ENCODE assay signal across 23 mouse cellular contexts in genomic region chr4:73517559-73517958, GRCm38 (mm10).
A peak's percentile ranks its signal among the peaks of the same experiment; 100 is the strongest.
DNase-seq lines count a peak whose midpoint lies in the region; ATAC-seq and TF ChIP-seq lines count a peak whose summit lies in the region.
"Had no signal": no experiment of that assay in that cellular context is flagged by ENCODE, and none has a peak within 500 bp of the region (broad histone marks: within the 10 kb centered on the region; RNA-seq: fewer than 3 reads in every experiment).

No protein-coding gene starts in this region.

- no peak overlapping the region for H3K27ac ChIP-seq in forebrain, embryonic 11.5 days (ENCODE audit: low read depth, low read length)
- no peak overlapping the region for H3K27ac ChIP-seq in forebrain, embryonic 15.5 days (replicated peaks)
- no peak overlapping the region for H3K27ac ChIP-seq in ES-Bruce4 (ENCODE audit: insufficient read depth, low read length)
- H3K27ac ChIP-seq: embryonic facial prominence, embryonic 13.5 days; forebrain, embryonic 13.5 days; hindbrain, embryonic 12.5 days; hindbrain, embryonic 15.5 days had no signal

- ATAC-seq in forebrain, embryonic 11.5 days (replicated peaks; ENCODE audit: low FRiP score) = peak; percentile 56
- no peak for ATAC-seq in forebrain, embryonic 15.5 days (replicated peaks)
- ATAC-seq: activated CD4-positive, CD25-positive, alpha-beta regulatory T cell, adult 4 months; forebrain, embryonic 13.5 days; intestine, postnatal 0 days had no signal

- no peak for DNase-seq in forebrain, embryonic 11.5 days (ENCODE audit: low spot score)
- peak; percentile 82 for DNase-seq in R1 (ENCODE audit: low read depth, low spot score)
- peak; percentile 11 for DNase-seq in brain, embryonic 14.5 days (ENCODE audit: low read depth)
- DNase-seq in spleen, postnatal 10 days (ENCODE audit: low spot score in 2 of 2) = no peak
- no peak for DNase-seq in layer of hippocampus, adult 9-11 months
- DNase-seq: adrenal gland, adult 8-10 months; adrenal gland, postnatal 25 days; cerebellum, adult 18-20 months; cerebellum, adult 9-10 months; cerebellum, postnatal 14 days; gastrocnemius, postnatal 10 days; gastrocnemius, postnatal 36 days; heart, adult 11 months had no signal

- no peak overlapping the region for H3K4me2 ChIP-seq in forebrain, embryonic 11.5 days (ENCODE audit: low read depth, low read length, severe bottlenecking)
- H3K4me2 ChIP-seq in forebrain, embryonic 15.5 days (replicated peaks) = no peak overlapping the region
- H3K4me2 ChIP-seq: embryonic facial prominence, embryonic 13.5 days; forebrain, embryonic 13.5 days; heart, embryonic 11.5 days; hindbrain, embryonic 12.5 days; hindbrain, embryonic 15.5 days had no signal

- no peaks in the 10 kb centered on the region for H3K36me3 ChIP-seq in forebrain, embryonic 11.5 days (ENCODE audit: control insufficient read depth, insufficient read depth, low read length)
- H3K36me3 ChIP-seq in forebrain, embryonic 15.5 days = no peaks in the 10 kb centered on the region
- H3K36me3 ChIP-seq in ES-Bruce4 (ENCODE audit: control insufficient read depth, insufficient read depth, low read length, poor library complexity, severe bottlenecking) = no peaks in the 10 kb centered on the region
- H3K36me3 ChIP-seq: embryonic facial prominence, embryonic 13.5 days; hindbrain, embryonic 12.5 days; hindbrain, embryonic 15.5 days had no signal

- no peak for TF ChIP-seq POLR2A in ES-Bruce4 (IDR thresholded peaks at IDR 0.05; ENCODE audit: insufficient read depth, low read length)
- TF ChIP-seq POLR2A in brain, embryonic 14.5 days (IDR thresholded peaks at IDR 0.05; ENCODE audit: borderline replicate concordance, extremely low read depth, insufficient read depth, insufficient read length, poor library complexity, severe bottlenecking) = no peak

- H3K4me1 ChIP-seq in forebrain, embryonic 11.5 days (replicated peaks; ENCODE audit: control insufficient read depth, insufficient read depth, low read length) = no peaks in the 10 kb centered on the region
- H3K4me1 ChIP-seq in forebrain, embryonic 15.5 days = no peaks in the 10 kb centered on the region
- no peaks in the 10 kb centered on the region for H3K4me1 ChIP-seq in ES-Bruce4 (ENCODE audit: control insufficient read depth, insufficient read depth, low read length)
- H3K4me1 ChIP-seq: embryonic facial prominence, embryonic 13.5 days; hindbrain, embryonic 12.5 days had no signal

- no peaks in the 10 kb centered on the region for H3K27me3 ChIP-seq in forebrain, embryonic 11.5 days (ENCODE audit: control insufficient read depth, insufficient read depth, low read length)
- H3K27me3 ChIP-seq in forebrain, embryonic 15.5 days = no peaks in the 10 kb centered on the region
- no peaks in the 10 kb centered on the region for H3K27me3 ChIP-seq in ES-Bruce4 (ENCODE audit: control insufficient read depth, insufficient read depth, low read length, poor library complexity, severe bottlenecking)
- H3K27me3 ChIP-seq: embryonic facial prominence, embryonic 13.5 days; forebrain, embryonic 13.5 days; hindbrain, embryonic 12.5 days; hindbrain, embryonic 15.5 days had no signal

- H3K4me3 ChIP-seq in forebrain, embryonic 11.5 days (ENCODE audit: low read depth, low read length) = no peak overlapping the region
- no peak overlapping the region for H3K4me3 ChIP-seq in forebrain, embryonic 15.5 days
- no peak overlapping the region for H3K4me3 ChIP-seq in ES-Bruce4 (ENCODE audit: low read depth, low read length)
- H3K4me3 ChIP-seq: embryonic facial prominence, embryonic 13.5 days; erythroblast, embryonic 14.5 days; forebrain, embryonic 13.5 days; hindbrain, embryonic 12.5 days; hindbrain, embryonic 15.5 days had no signal

- no peak for TF ChIP-seq CTCF in ES-Bruce4 (IDR thresholded peaks at IDR 0.05; ENCODE audit: low read depth, low read length)
- TF ChIP-seq CTCF in brain, embryonic 14.5 days (IDR thresholded peaks at IDR 0.05; ENCODE audit: borderline replicate concordance, extremely low read depth, insufficient read depth, insufficient read length) = no peak

- H3K9me3 ChIP-seq in forebrain, embryonic 11.5 days (ENCODE audit: control insufficient read depth, low read length) = no peaks in the 10 kb centered on the region
- no peaks in the 10 kb centered on the region for H3K9me3 ChIP-seq in forebrain, embryonic 15.5 days
- H3K9me3 ChIP-seq in ES-Bruce4 (replicated peaks; ENCODE audit: control insufficient read depth, insufficient read depth, low read length, poor library complexity, severe bottlenecking) = peaks cover 8% of the 10 kb centered on the region; the same call in 1 of the 2 replicates
- H3K9me3 ChIP-seq: forebrain, embryonic 13.5 days; hindbrain, embryonic 12.5 days; hindbrain, embryonic 15.5 days had no signal

- H3K9ac ChIP-seq in forebrain, embryonic 11.5 days (ENCODE audit: low read length) = no peak overlapping the region
- no peak overlapping the region for H3K9ac ChIP-seq in forebrain, embryonic 15.5 days (replicated peaks)
- H3K9ac ChIP-seq in ES-Bruce4 (ENCODE audit: low read depth, poor library complexity, severe bottlenecking) = no peak overlapping the region
- H3K9ac ChIP-seq: embryonic facial prominence, embryonic 13.5 days; forebrain, embryonic 13.5 days; hindbrain, embryonic 12.5 days; hindbrain, embryonic 15.5 days had no signal

- TF ChIP-seq EP300 in ES-Bruce4 (IDR thresholded peaks at IDR 0.05; ENCODE audit: insufficient read depth, low read depth, low read length) = 0 out of 2 replicates have a peak, but pooled peaks have one; percentile 7

Comparison
In these comparisons a context has a peak if more than half of its experiments do, and no peak if none do; other contexts are left out.
1. DNase-seq: peak in R1 (single experiment) and brain, embryonic 14.5 days (single experiment); none in forebrain, embryonic 11.5 days (single experiment), spleen, postnatal 10 days (0 of 2) and layer of hippocampus, adult 9-11 months (single experiment).